Mouse (Mus musculus) C2C12 (cell line): ENCODE results near the gene Ccz1. TPM values are rescaled to one million over a fixed set of nuclear protein-coding genes. Genes with fewer than 3 reads are reported as not detected.

ENCODE experiments used
- H3K27me3 ChIP-seq: one replicate; pipeline ENCODE4 v1.6.1; 2011; ENCODE audit not compliant: control insufficient read depth, insufficient read depth, insufficient read length
- H3K36me3 ChIP-seq: one replicate; pipeline ENCODE4 v1.6.1; 2011; ENCODE audit not compliant: control insufficient read depth, insufficient read depth
- H3K4me3 ChIP-seq: one replicate; pipeline ENCODE4 v1.5.1; 2011; ENCODE audit warnings: mild to moderate bottlenecking, control low read depth; ENCODE audit not compliant: poor library complexity, insufficient read depth, severe bottlenecking
- H3K79me2 ChIP-seq: one replicate; pipeline ENCODE4 v1.6.1; 2011; ENCODE audit not compliant: control insufficient read depth, insufficient read depth
- H3K79me3 ChIP-seq: one replicate; pipeline ENCODE4 v1.6.1; 2011; ENCODE audit warnings: low read depth, control low read depth
- H3ac ChIP-seq: one replicate; pipeline ENCODE3; 2011; ENCODE audit warnings: low read depth; ENCODE audit not compliant: control insufficient read depth, insufficient read length
- CEBPB ChIP-seq: IDR thresholded peaks from one replicate; pipeline ENCODE4 v1.6.1; 2011; ENCODE audit warnings: low read depth, mild to moderate bottlenecking, control low read depth, moderate library complexity
- CTCF ChIP-seq: IDR thresholded peaks from one replicate; pipeline ENCODE4 v1.5.1; 2011; ENCODE audit not compliant: control insufficient read depth, insufficient read depth, insufficient read length
- FOSL1 ChIP-seq: IDR thresholded peaks from one replicate; pipeline ENCODE4 v1.8.0; 2011; ENCODE audit warnings: mild to moderate bottlenecking, low read length; ENCODE audit not compliant: poor library complexity, insufficient read depth, severe bottlenecking
- MAX ChIP-seq: IDR thresholded peaks from one replicate; pipeline ENCODE4 v1.6.1; 2011; ENCODE audit warnings: mild to moderate bottlenecking, control low read depth
- MYOD1 ChIP-seq: IDR thresholded peaks from one replicate; pipeline ENCODE4 v1.6.1; 2011; ENCODE audit warnings: low read depth; ENCODE audit not compliant: control insufficient read depth, insufficient read length
- MYOG ChIP-seq: IDR thresholded peaks from one replicate; pipeline ENCODE4 v1.6.1; 2011; ENCODE audit not compliant: control insufficient read depth, insufficient read length; ENCODE audit errors: extremely low read depth
- USF1 ChIP-seq: IDR thresholded peaks from one replicate; pipeline ENCODE4 v1.6.1; 2011; ENCODE audit warnings: low read depth, mild to moderate bottlenecking, control low read depth, moderate library complexity
- polyA plus RNA-seq: library from polyadenylated mRNA; unstranded; fragments of >200 nt; fragmentation: generic; extraction: Trizol; gene quantifications from one replicate; pipeline ENCODE4 v1.2.1, GENCODE M21; 2012; ENCODE audit warnings: missing spikeins

The Ccz1 gene
- polyA plus RNA-seq, 1 experiment = 35.0 TPM

DNA sequence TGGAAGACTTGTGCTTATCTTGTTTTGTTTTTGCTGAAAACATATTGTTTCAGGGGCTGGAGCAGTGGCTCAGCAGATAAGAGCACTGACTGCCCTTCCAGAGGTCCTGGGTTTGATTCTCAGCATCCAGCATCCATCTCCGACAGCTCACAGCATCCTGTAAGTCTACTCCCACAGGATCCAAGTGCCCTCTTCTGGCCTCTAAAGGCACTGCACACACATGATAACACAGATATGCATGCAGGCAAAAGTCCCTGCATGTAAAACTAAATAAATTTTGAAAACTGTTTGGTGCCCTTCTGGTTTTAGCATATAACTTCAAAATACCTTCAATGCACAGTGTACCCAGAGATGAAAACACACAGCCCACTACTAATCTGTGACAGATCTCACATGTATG lies 15.3 kb downstream of the Ccz1 start:
- Histone ChIP-seq H3K79me2 (no peaks in the 10 kb centered on the region), H3K79me3 (no peaks in the 10 kb centered on the region), H3K4me3 (no peak overlapping the region), H3K36me3 (peaks cover 68% of the 10 kb centered on the region), H3K27me3 (no peaks in the 10 kb centered on the region), H3ac (no peak overlapping the region)
- no peak for TF ChIP-seq MYOD1
- TF ChIP-seq MAX = no peak
- no peak for TF ChIP-seq CEBPB
- no peak for TF ChIP-seq CTCF
- TF ChIP-seq MYOG = no peak
- TF ChIP-seq USF1 = no peak
- TF ChIP-seq FOSL1 = no peak

DNA sequence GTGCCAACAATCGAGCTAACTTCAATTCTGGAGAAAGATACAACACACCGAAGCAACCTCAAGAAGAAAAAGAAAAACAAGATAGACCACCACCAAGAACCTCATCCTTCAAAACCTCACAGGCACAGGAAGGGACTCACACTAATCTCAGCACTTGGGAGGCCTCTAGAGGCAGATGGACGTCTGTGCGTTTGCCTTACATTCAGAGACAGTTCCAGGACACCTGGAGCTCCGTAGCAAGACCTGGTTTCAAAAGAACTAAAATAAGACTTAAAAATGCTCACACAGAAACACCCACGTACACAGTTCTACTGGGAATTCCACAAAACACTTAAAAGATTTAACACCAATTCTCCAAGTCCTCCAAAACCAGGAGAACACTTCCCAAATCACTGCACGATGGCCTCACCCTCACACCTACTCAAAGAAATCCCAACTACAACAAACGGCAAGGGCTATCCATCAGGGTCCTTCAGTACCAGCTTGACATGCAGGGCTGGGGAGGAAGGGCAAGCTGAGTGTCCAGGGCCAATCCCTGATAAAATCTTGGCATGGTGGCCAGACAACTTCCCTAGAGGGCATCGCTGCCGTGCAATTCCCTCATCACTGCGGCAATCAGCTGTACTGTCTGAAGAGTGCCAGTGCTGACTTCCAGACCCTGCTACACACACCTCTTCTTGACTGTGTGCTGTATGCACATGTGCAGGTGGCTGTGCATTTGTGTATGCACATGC lies 19.9 kb downstream of the Ccz1 start:
- H3K79me3 ChIP-seq = no peaks in the 10 kb centered on the region
- H3K27me3 ChIP-seq = no peaks in the 10 kb centered on the region
- no peaks in the 10 kb centered on the region for H3K79me2 ChIP-seq
- TF ChIP-seq MYOD1 = no peak
- no peak for TF ChIP-seq FOSL1
- no peak for TF ChIP-seq MAX
- no peak for TF ChIP-seq USF1
- no peak for TF ChIP-seq CTCF
- no peak for TF ChIP-seq CEBPB
- no peak for TF ChIP-seq MYOG
- H3K4me3 ChIP-seq = no peak overlapping the region
- H3K36me3 ChIP-seq = peaks cover 63% of the 10 kb centered on the region
- H3ac ChIP-seq = no peak overlapping the region

DNA sequence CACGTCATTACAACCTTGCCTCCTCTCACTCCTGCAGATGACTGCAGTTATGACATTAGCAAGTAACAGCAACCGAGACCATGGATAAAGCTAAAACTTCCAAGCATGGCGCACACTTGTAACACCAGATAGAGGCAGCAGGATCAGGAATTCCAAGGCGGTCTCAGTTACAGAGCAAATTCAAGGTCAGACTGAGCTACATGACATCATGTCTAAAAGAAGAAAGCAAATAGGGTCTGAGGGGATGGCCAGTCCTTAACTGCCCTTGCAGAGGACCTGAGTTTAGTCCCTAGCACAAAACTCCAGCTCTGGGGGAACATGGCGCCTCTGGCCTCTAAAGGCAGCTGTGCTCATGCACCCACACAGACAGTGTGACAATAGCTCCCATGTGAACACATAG lies 20.8 kb downstream of the Ccz1 start:
- no peaks in the 10 kb centered on the region for H3K27me3 ChIP-seq
- H3ac ChIP-seq = no peak overlapping the region
- TF ChIP-seq CTCF (no peak), MYOG (no peak), CEBPB (no peak), USF1 (no peak)
- no peaks in the 10 kb centered on the region for H3K79me3 ChIP-seq
- no peak overlapping the region for H3K4me3 ChIP-seq
- H3K79me2 ChIP-seq = no peaks in the 10 kb centered on the region
- H3K36me3 ChIP-seq = peaks cover 62% of the 10 kb centered on the region

DNA sequence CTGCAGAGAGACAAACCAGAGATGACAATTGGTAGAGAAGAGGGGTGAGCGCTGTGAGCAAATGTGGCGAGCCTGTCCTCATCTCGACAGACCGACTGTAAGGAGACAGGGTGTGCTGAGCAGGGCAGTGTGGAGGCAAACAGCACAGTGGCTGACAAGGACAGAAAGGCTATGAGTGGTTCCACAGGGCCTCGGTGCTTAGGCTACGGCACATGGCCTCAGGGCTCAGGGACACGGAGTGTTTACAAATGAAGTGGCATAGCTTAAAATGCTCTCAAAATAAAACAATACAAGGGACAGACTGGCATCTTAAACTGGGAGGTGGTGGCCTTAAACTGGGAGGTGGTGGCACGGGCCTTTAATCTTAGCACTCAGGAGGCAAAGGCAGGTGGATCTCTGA lies 21.4 kb downstream of the Ccz1 start:
- TF ChIP-seq MAX (no peak), MYOG (no peak), CTCF (no peak), MYOD1 (no peak), CEBPB (no peak), USF1 (no peak), FOSL1 (no peak)
- no peaks in the 10 kb centered on the region for H3K79me2 ChIP-seq
- H3ac ChIP-seq = no peak overlapping the region
- H3K36me3 ChIP-seq = peaks cover 65% of the 10 kb centered on the region
- no peaks in the 10 kb centered on the region for H3K79me3 ChIP-seq
- H3K27me3 ChIP-seq = no peaks in the 10 kb centered on the region
- H3K4me3 ChIP-seq = no peak overlapping the region

DNA sequence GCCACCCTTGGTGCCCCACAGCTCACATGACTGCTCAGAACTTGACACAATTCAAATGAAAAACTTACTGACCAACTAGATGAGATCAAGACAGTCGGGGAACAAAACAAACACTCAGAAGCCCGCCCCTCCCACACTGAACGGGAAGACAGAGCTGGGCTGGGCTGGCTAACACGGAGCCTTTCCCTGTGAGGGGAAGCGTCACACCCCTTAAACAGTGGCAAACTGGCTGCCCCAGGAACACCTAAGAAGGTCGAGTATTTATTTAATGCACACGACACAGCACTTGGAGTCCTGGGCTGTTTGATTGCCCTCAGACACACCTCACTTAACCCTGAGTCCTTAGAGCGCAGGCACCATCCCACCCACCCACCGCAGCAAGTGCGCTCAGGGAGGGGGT lies 22.0 kb downstream of the Ccz1 start:
- TF ChIP-seq MYOG (no peak), CTCF (no peak), USF1 (no peak), FOSL1 (no peak), MYOD1 (no peak), CEBPB (no peak), MAX (no peak)
- Histone ChIP-seq H3K27me3 (no peaks in the 10 kb centered on the region), H3K79me3 (no peaks in the 10 kb centered on the region), H3ac (no peak overlapping the region), H3K36me3 (peaks cover 66% of the 10 kb centered on the region), H3K4me3 (no peak overlapping the region), H3K79me2 (no peaks in the 10 kb centered on the region)

DNA sequence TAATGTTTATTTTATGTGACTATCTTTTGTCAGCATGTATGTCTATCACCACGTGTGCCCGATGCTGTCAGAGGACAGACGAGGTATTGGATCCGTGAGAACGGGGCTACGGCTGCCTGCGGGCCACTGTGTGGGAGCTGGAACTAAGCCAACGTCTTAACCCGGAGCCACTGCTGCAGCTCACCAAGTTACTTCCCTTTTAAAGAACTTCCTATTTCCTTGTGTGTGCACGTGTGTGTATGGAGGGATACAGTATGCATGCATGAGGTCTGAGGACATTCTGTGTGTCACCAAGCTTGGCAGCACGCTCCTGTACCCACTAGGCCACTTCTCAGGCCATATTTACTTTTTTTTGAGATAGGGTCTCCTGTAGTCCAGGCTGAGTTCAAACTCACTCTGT lies 24.6 kb downstream of the Ccz1 start:
- H3ac ChIP-seq = no peak overlapping the region
- H3K79me3 ChIP-seq = no peaks in the 10 kb centered on the region
- no peaks in the 10 kb centered on the region for H3K79me2 ChIP-seq
- H3K36me3 ChIP-seq = peaks cover 61% of the 10 kb centered on the region
- no peaks in the 10 kb centered on the region for H3K27me3 ChIP-seq
- H3K4me3 ChIP-seq = no peak overlapping the region
- TF ChIP-seq CEBPB = no peak
- no peak for TF ChIP-seq FOSL1
- no peak for TF ChIP-seq CTCF
- no peak for TF ChIP-seq MYOD1
- TF ChIP-seq USF1 = no peak
- TF ChIP-seq MAX = no peak
- no peak for TF ChIP-seq MYOG
